Mouse (Mus musculus): ENCODE measurements around the gene Sema4d. TPM values are rescaled to one million over a fixed set of nuclear protein-coding genes. Genes with fewer than 3 reads are reported as not detected.

Gene Sema4d
- polyA plus RNA-seq, 2 experiments, result 6.8 to 8.5 TPM

DNA sequence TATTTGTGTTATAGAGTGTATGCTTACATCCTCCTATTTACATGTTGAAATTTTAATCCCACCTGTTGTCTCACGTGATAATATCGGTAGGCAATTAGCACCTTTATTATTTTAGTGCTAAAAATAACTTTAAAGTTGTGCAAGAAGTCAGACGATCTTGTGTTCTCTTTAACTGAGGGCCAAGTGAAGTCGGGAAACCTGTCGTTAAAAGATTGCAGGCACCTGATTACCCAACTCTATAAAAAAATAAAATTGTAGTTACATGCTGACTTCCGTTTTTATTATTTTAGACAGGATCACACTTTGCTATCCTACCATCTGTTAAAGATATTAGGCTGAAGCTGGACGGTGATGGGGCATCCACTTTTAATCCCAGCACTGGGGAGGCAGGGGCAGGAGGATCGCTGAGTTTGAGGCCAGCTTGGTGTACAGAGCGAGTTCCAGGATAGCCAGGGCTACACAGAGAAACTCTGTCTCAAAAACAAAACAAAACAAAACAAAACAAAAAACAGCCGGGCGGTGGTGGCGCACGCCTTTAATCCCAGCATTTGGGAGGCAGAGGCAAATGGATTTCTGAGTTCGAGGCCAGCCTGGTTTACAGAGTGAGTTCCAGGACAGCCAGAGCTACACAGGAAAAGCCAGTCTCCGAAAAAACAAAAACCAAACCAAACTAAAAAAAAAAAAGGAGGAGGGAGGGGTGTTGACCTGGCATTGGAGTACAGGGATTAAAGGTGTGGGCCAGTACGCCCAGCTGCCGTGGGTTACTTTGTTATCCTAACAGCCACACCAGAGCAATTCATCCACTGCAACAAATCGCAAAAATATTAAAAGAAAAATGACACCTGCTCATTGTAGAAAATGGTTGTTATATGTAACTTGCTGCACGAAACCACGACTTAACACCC, 149.4 kb downstream of the Sema4d start:
- no peak for DNase-seq (ENCODE audit: low spot score)

DNA sequence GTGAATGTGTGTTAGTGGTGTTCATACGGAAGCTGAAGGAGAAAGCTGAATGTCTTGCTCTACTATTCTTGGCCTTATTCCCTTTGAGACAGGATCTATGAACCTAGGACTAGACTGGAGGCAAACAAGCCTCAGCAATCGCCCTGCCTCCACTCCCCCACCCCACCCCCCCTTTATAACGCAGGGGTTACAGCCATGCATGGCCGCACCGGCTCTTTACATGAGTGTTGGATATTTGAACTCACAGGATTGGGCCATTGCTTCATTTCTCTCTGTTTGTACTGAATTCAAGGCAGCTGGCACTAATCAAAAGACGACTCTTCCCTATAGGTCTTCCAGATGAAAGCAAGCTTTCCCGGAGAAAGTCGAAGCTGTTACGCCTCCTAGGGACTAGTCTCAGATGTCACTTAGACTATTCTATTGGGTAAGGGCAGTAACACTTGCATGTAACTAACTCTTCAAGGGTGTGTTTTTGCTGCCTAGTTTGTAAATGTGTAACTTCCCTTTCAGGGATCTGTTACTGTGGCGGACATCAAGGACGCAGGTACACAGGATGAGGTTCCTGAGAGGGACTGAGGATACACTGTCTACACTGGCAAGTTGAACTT, 151.3 kb downstream of the Sema4d start:
- no peak for ATAC-seq (ENCODE audit: low FRiP score, low read depth)
- H3K4me1 ChIP-seq (ENCODE audit: control insufficient read depth, insufficient read depth, low read length), result peaks cover 5% of the 10 kb centered on the region
- no peak for TF ChIP-seq POLR2A (IDR thresholded peaks at IDR 0.05; ENCODE audit: borderline replicate concordance, extremely low read depth, insufficient read depth, insufficient read length)
- WGBS, result 32% methylated on average over 11 of the region's 11 CpGs
- DNase-seq (ENCODE audit: low spot score), result no peak
- H3K27ac ChIP-seq (replicated peaks; ENCODE audit: low read depth, low read length), result no peak overlapping the region
- H3K27me3 ChIP-seq (ENCODE audit: control insufficient read depth, insufficient read depth, low read length), result no peaks in the 10 kb centered on the region
- H3K36me3 ChIP-seq (ENCODE audit: control insufficient read depth, insufficient read depth, low read length), result no peaks in the 10 kb centered on the region
- H3K4me2 ChIP-seq (replicated peaks; ENCODE audit: low read depth, low read length, severe bottlenecking), result no peak overlapping the region
- no peak overlapping the region for H3K9ac ChIP-seq (ENCODE audit: low read depth, low read length, severe bottlenecking)
- H3K9me3 ChIP-seq (ENCODE audit: control insufficient read depth, low read length), result no peaks in the 10 kb centered on the region
- no peak overlapping the region for H3K4me3 ChIP-seq (replicated peaks; ENCODE audit: low read length)

More for the DNA sequence above, 149.4 kb downstream of the Sema4d start:
- H3K4me2 ChIP-seq (replicated peaks; ENCODE audit: low read depth, low read length, severe bottlenecking), result peak overlapping the region; percentile 59
- peak overlapping the region; percentile 48; the same call in 1 of the 2 replicates for H3K27ac ChIP-seq (replicated peaks; ENCODE audit: low read depth, low read length)
- H3K9ac ChIP-seq (ENCODE audit: low read depth, low read length, severe bottlenecking), result peak overlapping the region; percentile 58
- H3K9me3 ChIP-seq (ENCODE audit: control insufficient read depth, low read length), result no peaks in the 10 kb centered on the region
- H3K36me3 ChIP-seq (ENCODE audit: control insufficient read depth, insufficient read depth, low read length), result no peaks in the 10 kb centered on the region
- H3K4me3 ChIP-seq (replicated peaks; ENCODE audit: low read length), result peak overlapping the region; percentile 91
- H3K27me3 ChIP-seq (ENCODE audit: control insufficient read depth, insufficient read depth, low read length), result no peaks in the 10 kb centered on the region
- TF ChIP-seq POLR2A (IDR thresholded peaks at IDR 0.05; ENCODE audit: borderline replicate concordance, extremely low read depth, insufficient read depth, insufficient read length), result no peak
- 0 out of 2 replicates have a peak, but pooled peaks have one; percentile 0 for ATAC-seq (ENCODE audit: low FRiP score, low read depth)
- WGBS, result 41% methylated on average over 20 of the region's 20 CpGs
- H3K4me1 ChIP-seq (ENCODE audit: control insufficient read depth, insufficient read depth, low read length), result peaks cover 11% of the 10 kb centered on the region

DNA sequence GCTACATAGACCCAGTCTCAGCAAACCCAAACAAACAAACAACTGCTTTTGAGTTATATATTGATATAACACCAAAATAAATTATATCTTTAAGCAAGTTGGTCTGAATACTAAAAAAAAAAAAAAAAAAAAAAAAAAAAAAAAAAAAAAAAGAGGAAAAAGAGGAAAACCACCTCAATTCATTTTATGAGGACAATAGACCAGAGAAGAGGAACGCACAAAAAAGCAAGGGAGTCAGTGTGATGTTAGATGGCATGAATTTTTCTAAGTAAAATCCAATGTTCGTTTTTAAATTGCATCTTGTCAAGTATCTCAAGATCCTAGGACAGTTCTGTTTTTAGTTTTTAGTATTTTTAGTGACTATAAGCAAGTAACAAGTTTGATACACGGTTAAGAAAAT, 152.1 kb downstream of the Sema4d start:
- TF ChIP-seq POLR2A (IDR thresholded peaks at IDR 0.05; ENCODE audit: borderline replicate concordance, extremely low read depth, insufficient read depth, insufficient read length), result no peak
- no peaks in the 10 kb centered on the region for H3K9me3 ChIP-seq (ENCODE audit: control insufficient read depth, low read length)
- no peak overlapping the region for H3K9ac ChIP-seq (ENCODE audit: low read depth, low read length, severe bottlenecking)
- no peak overlapping the region for H3K27ac ChIP-seq (replicated peaks; ENCODE audit: low read depth, low read length)
- peaks cover 3% of the 10 kb centered on the region for H3K4me1 ChIP-seq (ENCODE audit: control insufficient read depth, insufficient read depth, low read length)
- H3K4me2 ChIP-seq (replicated peaks; ENCODE audit: low read depth, low read length, severe bottlenecking), result no peak overlapping the region
- no peaks in the 10 kb centered on the region for H3K36me3 ChIP-seq (ENCODE audit: control insufficient read depth, insufficient read depth, low read length)
- no peak overlapping the region for H3K4me3 ChIP-seq (replicated peaks; ENCODE audit: low read length)
- ATAC-seq (ENCODE audit: low FRiP score, low read depth) (no peak), DNase-seq (ENCODE audit: low spot score) (no peak)
- WGBS, result 91% methylated on average over 3 of the region's 3 CpGs
- no peaks in the 10 kb centered on the region for H3K27me3 ChIP-seq (ENCODE audit: control insufficient read depth, insufficient read depth, low read length)

DNA sequence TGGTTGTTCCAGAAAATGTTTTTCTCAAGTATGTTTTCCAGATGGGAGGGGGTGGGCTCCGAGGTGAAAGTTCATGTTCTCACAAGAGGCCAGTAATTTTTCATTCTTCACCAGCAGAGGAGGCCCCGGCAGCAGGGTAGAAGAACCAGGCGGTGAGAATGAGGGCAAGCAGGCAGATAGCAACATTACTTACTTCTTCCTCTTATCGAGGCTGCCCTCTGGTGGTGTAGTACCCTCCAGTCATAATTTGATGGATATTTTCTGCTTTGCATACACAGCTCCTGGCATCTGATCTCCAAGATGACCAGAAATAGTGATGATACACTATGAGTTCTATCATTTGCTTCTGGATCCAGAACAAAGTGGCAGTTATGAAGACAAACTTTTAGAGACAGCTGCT, 154.6 kb downstream of the Sema4d start:
- ATAC-seq (ENCODE audit: low FRiP score, low read depth), result no peak
- Histone ChIP-seq H3K4me2 (replicated peaks; ENCODE audit: low read depth, low read length, severe bottlenecking) (no peak overlapping the region), H3K27me3 (ENCODE audit: control insufficient read depth, insufficient read depth, low read length) (no peaks in the 10 kb centered on the region), H3K4me1 (ENCODE audit: control insufficient read depth, insufficient read depth, low read length) (no peaks in the 10 kb centered on the region), H3K9me3 (ENCODE audit: control insufficient read depth, low read length) (no peaks in the 10 kb centered on the region), H3K36me3 (ENCODE audit: control insufficient read depth, insufficient read depth, low read length) (no peaks in the 10 kb centered on the region), H3K9ac (ENCODE audit: low read depth, low read length, severe bottlenecking) (no peak overlapping the region), H3K27ac (replicated peaks; ENCODE audit: low read depth, low read length) (no peak overlapping the region), H3K4me3 (replicated peaks; ENCODE audit: low read length) (no peak overlapping the region)
- no peak for TF ChIP-seq POLR2A (IDR thresholded peaks at IDR 0.05; ENCODE audit: borderline replicate concordance, extremely low read depth, insufficient read depth, insufficient read length)
- WGBS, result 82% methylated on average over 4 of the region's 4 CpGs
- no peak for DNase-seq (ENCODE audit: low spot score)

Small RNA genes within 50 kb of the gene (microRNA-seq; reads per million reads assigned to microRNA genes)
- gene Gm23566, result not detected

Other genes starting within 250 kb of the Sema4d start
- 1.1 and 1.4 TPM in 2 replicates for gene Shc3, start 224.3 kb downstream of the Sema4d start, polyA plus RNA-seq (2012; rRNA removed)
- 0.62 and 0.69 TPM in 2 replicates for gene Shc3, start 224.3 kb downstream of the Sema4d start, polyA plus RNA-seq (2014; fragmentation: Nextera tagmentation; extraction: Ambion mirVana)
- 160 and 167 TPM in 2 replicates for gene Cks2, start 148.5 kb downstream of the Sema4d start, polyA plus RNA-seq (2012; rRNA removed)
- 272 and 285 TPM in 2 replicates for gene Cks2, start 148.5 kb downstream of the Sema4d start, polyA plus RNA-seq (2014; fragmentation: Nextera tagmentation; extraction: Ambion mirVana)
- 32.8 and 34.5 TPM in 2 replicates for gene Secisbp2, start 142.1 kb downstream of the Sema4d start, polyA plus RNA-seq (2012; rRNA removed)
- gene Secisbp2, start 142.1 kb downstream of the Sema4d start, polyA plus RNA-seq (2014; fragmentation: Nextera tagmentation; extraction: Ambion mirVana), result 29.0 and 31.0 TPM in 2 replicates
- gene Gadd45g, start 52.9 kb upstream of the Sema4d start, polyA plus RNA-seq (2012; rRNA removed), result 50.0 and 51.5 TPM in 2 replicates
- gene Gadd45g, start 52.9 kb upstream of the Sema4d start, polyA plus RNA-seq (2014; fragmentation: Nextera tagmentation; extraction: Ambion mirVana), result 38.1 and 43.2 TPM in 2 replicates